In genomic region chr13:73748663-73749440, GRCm38 (mm10) we compare ENCODE assay signal across 8 mouse cellular contexts. TPM values are rescaled to one million over a fixed set of nuclear protein-coding genes. Genes with fewer than 3 reads are reported as not detected.
DNase-seq lines count a peak whose midpoint lies in the region; ATAC-seq and TF ChIP-seq lines count a peak whose summit lies in the region.

No protein-coding gene starts in this region.

- TF ChIP-seq POLR2A in testis, adult 2 months (IDR thresholded peaks at IDR 0.05; ENCODE audit: control insufficient read depth, low read depth, low read length), result no peak

- H3K4me1 ChIP-seq in forebrain, embryonic 12.5 days, result peaks cover 15% of the 10 kb centered on the region
- H3K4me1 ChIP-seq in forebrain, embryonic 16.5 days (replicated peaks; ENCODE audit: control insufficient read depth, insufficient read depth, low read length), result peaks cover 2% of the 10 kb centered on the region; the same call in 1 of the 2 replicates
- H3K4me1 ChIP-seq in testis, adult 2 months (ENCODE audit: control insufficient read depth, insufficient read depth, low read length), result no peaks in the 10 kb centered on the region
- no peaks in the 10 kb centered on the region for H3K4me1 ChIP-seq in lung, embryonic 15.5 days

- TF ChIP-seq CTCF in testis, adult 2 months (IDR thresholded peaks at IDR 0.05; ENCODE audit: control insufficient read depth, insufficient read depth, insufficient replicate concordance, low read depth, low read length), result 0 out of 2 replicates have a peak, but pooled peaks have one; percentile 17

- H3K9me3 ChIP-seq in forebrain, embryonic 12.5 days, result no peaks in the 10 kb centered on the region
- H3K9me3 ChIP-seq in forebrain, embryonic 16.5 days (ENCODE audit: control insufficient read depth, low read length), result no peaks in the 10 kb centered on the region
- H3K9me3 ChIP-seq in lung, embryonic 15.5 days, result no peaks in the 10 kb centered on the region

- H3K4me3 ChIP-seq in forebrain, embryonic 12.5 days (replicated peaks), result no peak overlapping the region
- no peak overlapping the region for H3K4me3 ChIP-seq in forebrain, embryonic 16.5 days (replicated peaks; ENCODE audit: low read length)
- no peak overlapping the region for H3K4me3 ChIP-seq in testis, adult 2 months (ENCODE audit: control insufficient read depth, low read depth, low read length)
- H3K4me3 ChIP-seq in lung, embryonic 15.5 days, result no peak overlapping the region

- no peak for ATAC-seq in forebrain, embryonic 12.5 days (ENCODE audit: low FRiP score)
- ATAC-seq in forebrain, embryonic 16.5 days, result no peak
- no peak for ATAC-seq in lung, embryonic 15.5 days (ENCODE audit: borderline replicate concordance, extremely low read depth, low FRiP score, low TSS enrichment)

- no peak overlapping the region for H3K27ac ChIP-seq in forebrain, embryonic 12.5 days
- no peak overlapping the region for H3K27ac ChIP-seq in forebrain, embryonic 16.5 days (ENCODE audit: low read length)
- H3K27ac ChIP-seq in testis, adult 2 months (ENCODE audit: control insufficient read depth, insufficient read depth, low read depth, low read length), result no peak overlapping the region
- peak overlapping the region; percentile 36; the same call in 1 of the 2 replicates for H3K27ac ChIP-seq in lung, embryonic 15.5 days

- H3K27me3 ChIP-seq in forebrain, embryonic 12.5 days, result no peaks in the 10 kb centered on the region
- H3K27me3 ChIP-seq in forebrain, embryonic 16.5 days (replicated peaks; ENCODE audit: control insufficient read depth, insufficient read depth, low read length), result no peaks in the 10 kb centered on the region
- H3K27me3 ChIP-seq in testis, adult 2 months (ENCODE audit: control insufficient read depth, insufficient read depth, low read length), result no peaks in the 10 kb centered on the region
- no peaks in the 10 kb centered on the region for H3K27me3 ChIP-seq in lung, embryonic 15.5 days

- peak overlapping the region; percentile 9; the same call in 1 of the 2 replicates for H3K9ac ChIP-seq in forebrain, embryonic 12.5 days
- no peak overlapping the region for H3K9ac ChIP-seq in forebrain, embryonic 16.5 days (replicated peaks; ENCODE audit: low read depth, low read length)
- no peak overlapping the region for H3K9ac ChIP-seq in lung, embryonic 15.5 days

- no peak for DNase-seq in testis, postnatal 10 days (ENCODE audit: low spot score)
- peak; percentile 68 to 71 for DNase-seq in thymus, postnatal 36 days
- no peak for DNase-seq in MN1 (ENCODE audit: low spot score)
- DNase-seq in ovary, postnatal 10 days (ENCODE audit: low spot score), result no peak

- no peak overlapping the region for H3K4me2 ChIP-seq in forebrain, embryonic 12.5 days
- H3K4me2 ChIP-seq in forebrain, embryonic 16.5 days (ENCODE audit: low read length), result no peak overlapping the region
- no peak overlapping the region for H3K4me2 ChIP-seq in lung, embryonic 15.5 days

- no peaks in the 10 kb centered on the region for H3K36me3 ChIP-seq in forebrain, embryonic 12.5 days (replicated peaks)
- H3K36me3 ChIP-seq in forebrain, embryonic 16.5 days (ENCODE audit: control insufficient read depth, insufficient read depth), result no peaks in the 10 kb centered on the region
- H3K36me3 ChIP-seq in testis, adult 2 months (ENCODE audit: control insufficient read depth, insufficient read depth, low read length), result no peaks in the 10 kb centered on the region
- no peaks in the 10 kb centered on the region for H3K36me3 ChIP-seq in lung, embryonic 15.5 days

- WGBS in forebrain, embryonic 12.5 days, result 30% methylated on average over 15 of the region's 15 CpGs
- 32% methylated on average over 15 of the region's 15 CpGs for WGBS in forebrain, embryonic 16.5 days
- 38% methylated on average over 15 of the region's 15 CpGs for WGBS in lung, embryonic 15.5 days

RNA-seq across cellular contexts. Expression of gene Slc12a7, which starts 16.0 kb away (rescaled TPM):
- polyA plus RNA-seq in forebrain, embryonic 12.5 days (2016; fragmentation: Nextera tagmentation; extraction: Ambion mirVana), result 40.6 and 48.9 TPM in 2 replicates
- polyA plus RNA-seq in forebrain, embryonic 16.5 days (2015; fragmentation: Nextera tagmentation; extraction: Ambion mirVana), result 13.5 and 14.9 TPM in 2 replicates
- polyA plus RNA-seq in testis, adult 2 months (2012; rRNA removed), result 16.5 and 21.2 TPM in 2 replicates
- polyA plus RNA-seq in lung, embryonic 15.5 days (2015; fragmentation: Nextera tagmentation; extraction: Ambion mirVana), result 15.7 and 16.7 TPM in 2 replicates

RNA-seq across cellular contexts. Expression of gene Slc6a19, which starts 44.2 kb away (rescaled TPM):
- polyA plus RNA-seq in forebrain, embryonic 12.5 days (2016; fragmentation: Nextera tagmentation; extraction: Ambion mirVana), result 0.06 and 0.22 TPM in 2 replicates
- 0.09 and 0.27 TPM in 2 replicates for polyA plus RNA-seq in forebrain, embryonic 16.5 days (2015; fragmentation: Nextera tagmentation; extraction: Ambion mirVana)
- 0.12 and 0.23 TPM in 2 replicates for polyA plus RNA-seq in testis, adult 2 months (2012; rRNA removed)
- polyA plus RNA-seq in lung, embryonic 15.5 days (2015; fragmentation: Nextera tagmentation; extraction: Ambion mirVana), result not detected in 2 replicates

Comparison
In these comparisons a context has a peak if more than half of its experiments do, and no peak if none do; other contexts are left out.
1. DNase-seq: peak in thymus, postnatal 36 days (2 of 2); none in testis, postnatal 10 days (single experiment), MN1 (single experiment) and ovary, postnatal 10 days (single experiment).